Mouse (Mus musculus) MEL (cell line): ENCODE results near the gene Olfr1260. TPM values are rescaled to one million over a fixed set of nuclear protein-coding genes. Genes with fewer than 3 reads are reported as not detected.

Source experiments
- DNase-seq: peaks from one replicate; pipeline ENCODE4 v3.0.0; 2011; ENCODE audit warnings: low read depth, low spot score
- H3K27ac ChIP-seq: 2 replicates; pipeline ENCODE4 v1.5.1; 2012; ENCODE audit warnings: low read depth, mild to moderate bottlenecking, control low read depth, low read length, moderate library complexity; ENCODE audit not compliant: control insufficient read depth
- H3K27me3 ChIP-seq, 2 experiments: fragments of 150-350 bp in 1 of 2; sonication (generic) in 1 of 2; 2 replicates each; pipeline ENCODE4 v1.6.1; 2012; ENCODE audit warnings: low read length in 2 of 2, mild to moderate bottlenecking in 2 of 2, improper control_type of control experiment in 1 of 2, moderate library complexity in 1 of 2; ENCODE audit not compliant: insufficient read depth in 2 of 2, control insufficient read depth in 1 of 2
- H3K36me3 ChIP-seq, 2 experiments: 2 replicates each; pipeline ENCODE4 v1.6.1; 2012 to 2014; ENCODE audit warnings: low read length in 2 of 2, improper control_type of control experiment in 1 of 2, inconsistent platforms in 1 of 2, mild to moderate bottlenecking in 1 of 2; ENCODE audit not compliant: insufficient read depth in 2 of 2, control insufficient read depth in 1 of 2
- H3K4me1 ChIP-seq, 2 experiments: fragments of 150-350 bp in 1 of 2; sonication (generic) in 1 of 2; 2 replicates each; pipeline ENCODE4 v1.6.1; 2012; ENCODE audit warnings: low read length in 2 of 2, improper control_type of control experiment in 1 of 2, mild to moderate bottlenecking in 1 of 2; ENCODE audit not compliant: insufficient read depth in 2 of 2, control insufficient read depth in 1 of 2
- H3K4me3 ChIP-seq, 2 experiments: fragments of 150-350 bp in 1 of 2; sonication (generic) in 1 of 2; 2 replicates each; pipeline ENCODE4 v1.5.1; 2012; ENCODE audit warnings: low read depth in 2 of 2, low read length in 2 of 2, mild to moderate bottlenecking in 2 of 2, moderate library complexity in 2 of 2, control low read depth in 1 of 2, improper control_type of control experiment in 1 of 2; ENCODE audit not compliant: control insufficient read depth in 1 of 2, insufficient read depth in 1 of 2
- H3K79me2 ChIP-seq: 2 replicates; pipeline ENCODE4 v1.6.1; 2012; ENCODE audit warnings: mild to moderate bottlenecking, low read length, moderate library complexity; ENCODE audit not compliant: control insufficient read depth, poor library complexity, insufficient read depth
- H3K9ac ChIP-seq: 2 replicates; pipeline ENCODE4 v1.6.1; 2012; ENCODE audit warnings: low read depth, mild to moderate bottlenecking, control low read depth, low read length, moderate library complexity; ENCODE audit not compliant: control insufficient read depth, poor library complexity, severe bottlenecking
- H3K9me3 ChIP-seq: fragments of 150-350 bp; sonication (generic); replicated peaks from 2 replicates; pipeline ENCODE4 v1.6.1; 2012; ENCODE audit warnings: mild to moderate bottlenecking, low read length, improper control_type of control experiment, moderate library complexity; ENCODE audit not compliant: insufficient read depth
- CHD2 ChIP-seq: IDR thresholded peaks from 2 replicates; pipeline ENCODE4 v1.6.1; 2011; ENCODE audit warnings: low read length, improper control_type of control experiment
- CTCF ChIP-seq, 3 experiments: IDR thresholded peaks in 2 of 3; conservative IDR thresholded peaks in 1 of 3; 2 replicates each; pipeline ENCODE4 v1.5.1; 2011 to 2012; ENCODE audit warnings: low read length in 3 of 3, low read depth in 2 of 3, mild to moderate bottlenecking in 2 of 3, improper control_type of control experiment in 1 of 3, inconsistent platforms in 1 of 3, mixed read lengths in 1 of 3, moderate library complexity in 1 of 3; ENCODE audit not compliant: control insufficient read depth in 1 of 3, insufficient read depth in 1 of 3, poor library complexity in 1 of 3, severe bottlenecking in 1 of 3
- E2F4 ChIP-seq: IDR thresholded peaks from 2 replicates; pipeline ENCODE4 v1.6.1; 2011; ENCODE audit warnings: low read depth, low read length, improper control_type of control experiment, borderline replicate concordance
- ELF1 ChIP-seq: IDR thresholded peaks from 2 replicates; pipeline ENCODE4 v1.6.1; 2014; ENCODE audit warnings: low read depth, mild to moderate bottlenecking, inconsistent platforms, low read length, improper control_type of control experiment, moderate library complexity
- EP300 ChIP-seq, 2 experiments: IDR thresholded peaks; 2 replicates each; pipeline ENCODE4 v1.6.1; 2011; ENCODE audit warnings: improper control_type of control experiment in 2 of 2, low read length in 2 of 2, low read depth in 1 of 2, mild to moderate bottlenecking in 1 of 2
- ETS1 ChIP-seq: IDR thresholded peaks from 2 replicates; pipeline ENCODE4 v1.6.1; 2012; ENCODE audit warnings: low read depth, mild to moderate bottlenecking, inconsistent platforms, low read length, improper control_type of control experiment, moderate library complexity
- GABPA ChIP-seq: IDR thresholded peaks from 2 replicates; pipeline ENCODE4 v1.6.1; 2012; ENCODE audit warnings: low read depth, mild to moderate bottlenecking, inconsistent platforms, low read length, improper control_type of control experiment, moderate library complexity
- HCFC1 ChIP-seq: IDR thresholded peaks from 2 replicates; pipeline ENCODE4 v1.6.1; 2012; ENCODE audit warnings: low read depth, mild to moderate bottlenecking, inconsistent platforms, low read length, improper control_type of control experiment, moderate library complexity
- JUND ChIP-seq: IDR thresholded peaks from 2 replicates; pipeline ENCODE4 v1.6.1; 2011; ENCODE audit warnings: low read depth, mild to moderate bottlenecking, improper control_type of control experiment, low read length
- MAZ ChIP-seq: IDR thresholded peaks from 2 replicates; pipeline ENCODE4 v1.6.1; 2012; ENCODE audit warnings: low read depth, mild to moderate bottlenecking, inconsistent platforms, low read length, improper control_type of control experiment
- MEF2A ChIP-seq: IDR thresholded peaks from 2 replicates; pipeline ENCODE4 v1.6.1; 2014; ENCODE audit warnings: low read depth, mild to moderate bottlenecking, inconsistent platforms, low read length, improper control_type of control experiment; ENCODE audit not compliant: poor library complexity, insufficient replicate concordance, severe bottlenecking; ENCODE audit errors: extremely low read depth
- NELFE ChIP-seq: IDR thresholded peaks from 2 replicates; pipeline ENCODE4 v1.6.1; 2011; ENCODE audit warnings: low read depth, low read length, improper control_type of control experiment
- POLR2A ChIP-seq, 2 experiments: IDR thresholded peaks; 2 replicates each; pipeline ENCODE4 v1.6.1; 2011 to 2012; ENCODE audit warnings: low read length in 2 of 2, mild to moderate bottlenecking in 2 of 2, control low read depth in 1 of 2, improper control_type of control experiment in 1 of 2, low read depth in 1 of 2, moderate library complexity in 1 of 2; ENCODE audit not compliant: control insufficient read depth in 1 of 2, insufficient read depth in 1 of 2, poor library complexity in 1 of 2
- SIN3A ChIP-seq: IDR thresholded peaks from 2 replicates; pipeline ENCODE4 v1.6.1; 2012; ENCODE audit warnings: low read length, improper control_type of control experiment, inconsistent platforms
- SMC3 ChIP-seq: IDR thresholded peaks from 2 replicates; pipeline ENCODE4 v1.6.1; 2011; ENCODE audit warnings: low read depth, low read length, improper control_type of control experiment
- TAL1 ChIP-seq: IDR thresholded peaks from 2 replicates; pipeline ENCODE4 v1.6.1; 2012; ENCODE audit warnings: mild to moderate bottlenecking, inconsistent platforms, low read length, moderate library complexity, mixed read lengths
- TCF12 ChIP-seq: IDR thresholded peaks from 2 replicates; pipeline ENCODE4 v1.6.1; 2014; ENCODE audit warnings: low read depth, mild to moderate bottlenecking, inconsistent platforms, low read length, improper control_type of control experiment, moderate library complexity
- USF1 ChIP-seq: IDR thresholded peaks from 2 replicates; pipeline ENCODE4 v1.6.1; 2014; ENCODE audit warnings: low read depth, mild to moderate bottlenecking, inconsistent platforms, low read length, improper control_type of control experiment, moderate library complexity
- USF2 ChIP-seq, 2 experiments: IDR thresholded peaks; 2 replicates each; pipeline ENCODE4 v1.6.1; 2011 to 2012; ENCODE audit warnings: improper control_type of control experiment in 2 of 2, low read length in 2 of 2, borderline replicate concordance in 1 of 2, inconsistent platforms in 1 of 2, low read depth in 1 of 2, mild to moderate bottlenecking in 1 of 2; ENCODE audit not compliant: insufficient read depth in 1 of 2
- ZC3H11A ChIP-seq: IDR thresholded peaks from 2 replicates; pipeline ENCODE4 v1.6.1; 2012; ENCODE audit warnings: low read depth, mild to moderate bottlenecking, inconsistent platforms, low read length, improper control_type of control experiment
- ZKSCAN1 ChIP-seq: IDR thresholded peaks from 2 replicates; pipeline ENCODE4 v1.6.1; 2012; ENCODE audit warnings: low read depth, mild to moderate bottlenecking, inconsistent platforms, low read length, improper control_type of control experiment, moderate library complexity
- polyA plus RNA-seq, 2 experiments: library from polyadenylated mRNA; stranded (reverse) in 1 of 2; unstranded in 1 of 2; fragments of >175 nt in 1 of 2; fragments of >200 nt in 1 of 2; gene quantifications; 2 replicates each; pipeline versions ENCODE4 v1.2.1 to v1.2.4; 2012; ENCODE audit warnings: low replicate concordance in 2 of 2, low read depth in 1 of 2; ENCODE audit not compliant: insufficient read length in 2 of 2, insufficient read depth in 1 of 2, missing spikeins in 1 of 2
- total RNA-seq: library from RNA; depleted of rRNA; stranded (reverse); fragments of 300-350 nt; gene quantifications from 2 replicates; pipeline ENCODE4 v1.2.3, GENCODE M21; 2012; rRNA removed

The Olfr1260 gene
- total and polyA plus RNA-seq, 3 experiments, result not detected

- Histone ChIP-seq H3K4me3 (no peak within 1 kb of the TSS), H3K9ac (no peak within 1 kb of the TSS), H3K27me3 (no peaks in the 10 kb centered on the region), H3K9me3 (no peaks in the 10 kb centered on the region), H3K27ac (no peak within 1 kb of the TSS), H3K36me3 (no peaks in the 10 kb centered on the region), H3K79me2 (no peaks in the 10 kb centered on the region), H3K4me1 (no peaks in the 10 kb centered on the region)
- TF ChIP-seq POLR2A (IDR thresholded peaks at IDR 0.05; ENCODE audit: control insufficient read depth in 1 of 2, insufficient read depth in 1 of 2, low read depth in 1 of 2, low read length in 2 of 2, poor library complexity in 1 of 2) (no peak), USF2 (IDR thresholded peaks at IDR 0.05; ENCODE audit: borderline replicate concordance in 1 of 2, insufficient read depth in 1 of 2, low read depth in 1 of 2, low read length in 2 of 2) (no peak), HCFC1 (no peak), EP300 (IDR thresholded peaks at IDR 0.05; ENCODE audit: low read depth in 1 of 2, low read length in 2 of 2) (no peak), ZKSCAN1 (no peak), CHD2 (no peak), SMC3 (no peak), USF1 (no peak), ZC3H11A (no peak), SIN3A (no peak), TAL1 (no peak), TCF12 (no peak), MEF2A (no peak), NELFE (no peak), E2F4 (no peak), MAZ (no peak)
- DNase-seq, result no peak
These were observed 37.7 kb downstream of the Olfr1260 start, which contains the start of gene Olfr1263 for GRCm38 (mm10) chr2:90011831-90012230. Gene Olfr1263, plus strand, starts transcription at chr2:90012131.

- Histone ChIP-seq H3K4me3 (no peak within 1 kb of the TSS), H3K27ac (no peak within 1 kb of the TSS), H3K79me2 (no peaks in the 10 kb centered on the region), H3K36me3 (no peaks in the 10 kb centered on the region), H3K9me3 (0 out of 2 replicates have a peak, but pooled peaks cover 1% of the 10 kb centered on the region), H3K9ac (no peak within 1 kb of the TSS), H3K4me1 (no peaks in the 10 kb centered on the region), H3K27me3 (no peaks in the 10 kb centered on the region)
- no peak for DNase-seq
- TF ChIP-seq SIN3A (no peak), EP300 (IDR thresholded peaks at IDR 0.05; ENCODE audit: low read depth in 1 of 2, low read length in 2 of 2) (no peak), ETS1 (no peak), GABPA (no peak), CTCF (IDR thresholded peaks at IDR 0.05 in 2 of 3, conservative IDR thresholded peaks at IDR 0.05 in 1 of 3; ENCODE audit: control insufficient read depth in 1 of 3, insufficient read depth in 1 of 3, low read depth in 2 of 3, low read length in 3 of 3, poor library complexity in 1 of 3, severe bottlenecking in 1 of 3) (no peak), ELF1 (no peak), TCF12 (no peak), JUND (no peak), MAZ (no peak)
These were observed 51.3 kb downstream of the Olfr1260 start, which contains the start of gene Olfr1264 for GRCm38 (mm10) chr2:90025477-90025876. Gene Olfr1264, minus strand, starts transcription at chr2:90025577.

Other genes with a start within 250 kb of the Olfr1260 start
- not detected in 2 replicates for gene Olfr1252, start 249.3 kb upstream of the Olfr1260 start, total RNA-seq
- gene Olfr1252, start 249.3 kb upstream of the Olfr1260 start, polyA plus RNA-seq, result not detected
- not detected in 2 replicates for gene Olfr1253, start 217.2 kb upstream of the Olfr1260 start, total RNA-seq
- gene Olfr1253, start 217.2 kb upstream of the Olfr1260 start, polyA plus RNA-seq, result not detected
- not detected in 2 replicates for gene Olfr1254, start 180.7 kb upstream of the Olfr1260 start, total RNA-seq
- not detected for gene Olfr1254, start 180.7 kb upstream of the Olfr1260 start, polyA plus RNA-seq
- not detected in 2 replicates for gene Olfr1255, start 162.3 kb upstream of the Olfr1260 start, total RNA-seq
- not detected for gene Olfr1255, start 162.3 kb upstream of the Olfr1260 start, polyA plus RNA-seq
- gene Olfr1256, start 132.8 kb upstream of the Olfr1260 start, total RNA-seq, result not detected in 2 replicates
- gene Olfr1256, start 132.8 kb upstream of the Olfr1260 start, polyA plus RNA-seq, result not detected
- gene Olfr48, start 126.1 kb upstream of the Olfr1260 start, total RNA-seq, result not detected in 2 replicates
- gene Olfr48, start 126.1 kb upstream of the Olfr1260 start, polyA plus RNA-seq, result not detected
- gene Olfr1257, start 95.9 kb upstream of the Olfr1260 start, total RNA-seq, result not detected in 2 replicates
- gene Olfr1257, start 95.9 kb upstream of the Olfr1260 start, polyA plus RNA-seq, result not detected
- not detected in 2 replicates for gene Olfr1258, start 47.0 kb upstream of the Olfr1260 start, total RNA-seq
- not detected for gene Olfr1258, start 47.0 kb upstream of the Olfr1260 start, polyA plus RNA-seq
- gene Olfr1259, start 25.7 kb upstream of the Olfr1260 start, total RNA-seq, result not detected in 2 replicates
- gene Olfr1259, start 25.7 kb upstream of the Olfr1260 start, polyA plus RNA-seq, result not detected
- gene Olfr1261, start 16.9 kb downstream of the Olfr1260 start, total RNA-seq, result not detected in 2 replicates
- not detected for gene Olfr1261, start 16.9 kb downstream of the Olfr1260 start, polyA plus RNA-seq
- not detected in 2 replicates for gene Olfr1262, start 25.8 kb downstream of the Olfr1260 start, total RNA-seq
- gene Olfr1262, start 25.8 kb downstream of the Olfr1260 start, polyA plus RNA-seq, result not detected
- not detected in 2 replicates for gene Olfr1263, start 37.8 kb downstream of the Olfr1260 start, total RNA-seq
- gene Olfr1263, start 37.8 kb downstream of the Olfr1260 start, polyA plus RNA-seq, result not detected
- not detected in 2 replicates for gene Olfr1264, start 51.2 kb downstream of the Olfr1260 start, total RNA-seq
- gene Olfr1264, start 51.2 kb downstream of the Olfr1260 start, polyA plus RNA-seq, result not detected
- not detected in 2 replicates for gene Olfr1265, start 61.0 kb downstream of the Olfr1260 start, total RNA-seq
- gene Olfr1265, start 61.0 kb downstream of the Olfr1260 start, polyA plus RNA-seq, result under 1 TPM in 1 of 2 experiments, not detected in 1; 0.06 TPM
- not detected in 2 replicates for gene Olfr140, start 89.3 kb downstream of the Olfr1260 start, total RNA-seq
- not detected for gene Olfr140, start 89.3 kb downstream of the Olfr1260 start, polyA plus RNA-seq
- not detected in 2 replicates for gene Olfr1269, start 147.1 kb downstream of the Olfr1260 start, total RNA-seq
- gene Olfr1269, start 147.1 kb downstream of the Olfr1260 start, polyA plus RNA-seq, result not detected
- gene Olfr32, start 168.0 kb downstream of the Olfr1260 start, total RNA-seq, result not detected in 2 replicates
- not detected for gene Olfr32, start 168.0 kb downstream of the Olfr1260 start, polyA plus RNA-seq
- gene Olfr1270, start 178.8 kb downstream of the Olfr1260 start, total RNA-seq, result not detected in 2 replicates
- not detected for gene Olfr1270, start 178.8 kb downstream of the Olfr1260 start, polyA plus RNA-seq